Mouse (Mus musculus) lung, postnatal 36 days (tissue): ENCODE measurements around the gene Myocd.

ENCODE experiments used
- DNase-seq: peaks from one replicate; pipeline ENCODE4 v3.0.0; 2022; ENCODE audit warnings: mixed read lengths

Myocd gene

GRCm38 (mm10) chr11:65213806-65214205 lies 56.0 kb downstream of the Myocd start:
- DNase-seq, result no peak

- peak; percentile 31 for DNase-seq
These were observed 58.1 kb downstream of the Myocd start for GRCm38 (mm10) chr11:65211701-65212100.

- no peak for DNase-seq
These were observed 60.3 kb downstream of the Myocd start for GRCm38 (mm10) chr11:65209441-65209840.

- no peak for DNase-seq
These were observed 64.5 kb downstream of the Myocd start for GRCm38 (mm10) chr11:65205306-65205705.

GRCm38 (mm10) chr11:65204651-65205050 lies 65.1 kb downstream of the Myocd start:
- DNase-seq, result no peak

- no peak for DNase-seq
These were observed 66.8 kb downstream of the Myocd start for GRCm38 (mm10) chr11:65203020-65203419.

GRCm38 (mm10) chr11:65202236-65202635 lies 67.6 kb downstream of the Myocd start:
- no peak for DNase-seq

- DNase-seq, result no peak
These were observed 71.8 kb downstream of the Myocd start for GRCm38 (mm10) chr11:65198026-65198425.

GRCm38 (mm10) chr11:65197280-65197679 lies 72.5 kb downstream of the Myocd start:
- DNase-seq, result peak; percentile 87

GRCm38 (mm10) chr11:65186974-65187373 lies 82.8 kb downstream of the Myocd start:
- DNase-seq, result no peak

GRCm38 (mm10) chr11:65185114-65185513 lies 84.7 kb downstream of the Myocd start:
- DNase-seq, result no peak

- peak; percentile 63 for DNase-seq
These were observed 99.6 kb downstream of the Myocd start for GRCm38 (mm10) chr11:65170121-65170750.

- peak; percentile 76 for DNase-seq
These were observed 107.0 kb downstream of the Myocd start, which contains the start of gene Arhgap44 for GRCm38 (mm10) chr11:65162767-65163120. Gene Arhgap44, minus strand, starts transcription at chr11:65162961.

GRCm38 (mm10) chr11:65161881-65162766 lies 107.7 kb downstream of the Myocd start:
- peak; percentile 15 for DNase-seq

- peak; percentile 84 for DNase-seq
These were observed 108.6 kb downstream of the Myocd start for GRCm38 (mm10) chr11:65160991-65161880.

- DNase-seq, result no peak
These were observed 110.0 kb downstream of the Myocd start, which contains the start of gene 1700086D15Rik for GRCm38 (mm10) chr11:65159791-65160190. Gene 1700086D15Rik, minus strand, starts transcription at chr11:65159891.

GRCm38 (mm10) chr11:65158658-65158990 lies 111.2 kb downstream of the Myocd start:
- no peak for DNase-seq

GRCm38 (mm10) chr11:65157966-65158657 lies 111.7 kb downstream of the Myocd start:
- DNase-seq, result no peak

- no peak for DNase-seq
These were observed 116.8 kb downstream of the Myocd start for GRCm38 (mm10) chr11:65153006-65153405.

- no peak for DNase-seq
These were observed 121.3 kb downstream of the Myocd start for GRCm38 (mm10) chr11:65148441-65148840.

- no peak for DNase-seq
These were observed 126.9 kb downstream of the Myocd start for GRCm38 (mm10) chr11:65142838-65143417.

GRCm38 (mm10) chr11:65139030-65139429 lies 130.8 kb downstream of the Myocd start:
- no peak for DNase-seq
